Mouse (Mus musculus) G1E (cell line): ENCODE measurements around the gene Mbd4.

ENCODE experiments used
- CTCF ChIP-seq: IDR thresholded peaks from 2 replicates; pipeline ENCODE4 v1.5.1; 2012; ENCODE audit warnings: low read depth, low read length, inconsistent platforms, mixed read lengths
- GATA1 ChIP-seq: IDR thresholded peaks from 2 replicates; pipeline ENCODE4 v1.6.1; 2012; ENCODE audit warnings: borderline replicate concordance, low read length, inconsistent platforms, mixed read lengths
- GATA2 ChIP-seq: IDR thresholded peaks from 2 replicates; pipeline ENCODE4 v1.6.1; 2012; ENCODE audit warnings: low read depth, low read length, inconsistent platforms, borderline replicate concordance
- POLR2AphosphoS5 ChIP-seq: IDR thresholded peaks from 2 replicates; pipeline ENCODE4 v1.6.1; 2012; ENCODE audit warnings: low read depth, low read length, inconsistent platforms; ENCODE audit not compliant: insufficient replicate concordance
- TAL1 ChIP-seq: conservative IDR thresholded peaks from 2 replicates; pipeline ENCODE4 v1.6.1; 2012; ENCODE audit warnings: low read depth, low read length, inconsistent platforms, mixed read lengths

- TF ChIP-seq CTCF (no peak), GATA1 (no peak), TAL1 (no peak), GATA2 (no peak), POLR2AphosphoS5 (no peak)
These were observed 10.2 kb upstream of the Mbd4 start for GRCm38 (mm10) chr6:115863340-115863841.
